Mouse (Mus musculus) 3134 (cell line): ENCODE measurements around the gene Rfng.
A peak's percentile ranks its signal among the peaks of the same experiment; 100 is the strongest.
"Not testable (repeated sequence)": the region's sequence is repeated elsewhere in the genome, so short reads cannot be mapped to it uniquely, and the experiment has no call there.

Source experiments
- DNase-seq: peaks from one replicate; pipeline ENCODE4 v3.0.0-alpha.2; 2011; ENCODE audit warnings: low spot score; ENCODE audit not compliant: insufficient read length; ENCODE audit errors: extremely low read depth

The Rfng gene

GRCm38 (mm10) chr11:120817358-120817757 is 33.4 kb upstream of the Rfng start:
- DNase-seq = no peak

- DNase-seq = no peak
Measured at GRCm38 (mm10) chr11:120812068-120812467, 28.1 kb upstream of the Rfng start.

- no peak for DNase-seq
Measured at GRCm38 (mm10) chr11:120808010-120808409, 24.0 kb upstream of the Rfng start.

- DNase-seq = no peak
Measured at GRCm38 (mm10) chr11:120805375-120806298, 21.6 kb upstream of the Rfng start.

GRCm38 (mm10) chr11:120804769-120805168 is 20.8 kb upstream of the Rfng start:
- no peak for DNase-seq

GRCm38 (mm10) chr11:120804274-120804673 is 20.3 kb upstream of the Rfng start:
- DNase-seq = no peak

GRCm38 (mm10) chr11:120800061-120800904 is 16.3 kb upstream of the Rfng start:
- peak; percentile 75 for DNase-seq

GRCm38 (mm10) chr11:120799316-120799890 is 15.4 kb upstream of the Rfng start:
- DNase-seq = no peak

- no peak for DNase-seq
Measured at GRCm38 (mm10) chr11:120798244-120798643, 14.2 kb upstream of the Rfng start.

- DNase-seq = no peak
Measured at GRCm38 (mm10) chr11:120796614-120796946, 12.6 kb upstream of the Rfng start.

GRCm38 (mm10) chr11:120795756-120796613 is 12.0 kb upstream of the Rfng start, which contains the start of gene Dus1l:
Gene Dus1l, minus strand, starts transcription at chr11:120796403.
- peak; percentile 89 for DNase-seq

GRCm38 (mm10) chr11:120792652-120793051 is 8.6 kb upstream of the Rfng start:
- no peak for DNase-seq

GRCm38 (mm10) chr11:120789810-120790209 is 5.8 kb upstream of the Rfng start:
- DNase-seq = no peak

GRCm38 (mm10) chr11:120789355-120789754 is 5.3 kb upstream of the Rfng start:
- DNase-seq = no peak

GRCm38 (mm10) chr11:120788460-120788859 is 4.5 kb upstream of the Rfng start:
- DNase-seq = not testable (repeated sequence)

- DNase-seq = no peak
Measured at GRCm38 (mm10) chr11:120785145-120785544, 1.1 kb upstream of the Rfng start.

- DNase-seq = no peak
Measured at GRCm38 (mm10) chr11:120783426-120784063, 462 bp downstream of the Rfng start.

GRCm38 (mm10) chr11:120781361-120781760 is 2.6 kb downstream of the Rfng start:
- not testable (repeated sequence) for DNase-seq

- no peak for DNase-seq
Measured at GRCm38 (mm10) chr11:120779876-120780275, 4.1 kb downstream of the Rfng start.

GRCm38 (mm10) chr11:120777123-120777522 is 6.9 kb downstream of the Rfng start:
- no peak for DNase-seq
